Mouse (Mus musculus) T-cell, adult 2 months (primary cell): Measurements from ENCODE around the gene Ndufs8.

Source experiments
- DNase-seq: peaks from one replicate; pipeline ENCODE4 v3.0.0; 2022; ENCODE audit warnings: low spot score

The Ndufs8 gene

DNA sequence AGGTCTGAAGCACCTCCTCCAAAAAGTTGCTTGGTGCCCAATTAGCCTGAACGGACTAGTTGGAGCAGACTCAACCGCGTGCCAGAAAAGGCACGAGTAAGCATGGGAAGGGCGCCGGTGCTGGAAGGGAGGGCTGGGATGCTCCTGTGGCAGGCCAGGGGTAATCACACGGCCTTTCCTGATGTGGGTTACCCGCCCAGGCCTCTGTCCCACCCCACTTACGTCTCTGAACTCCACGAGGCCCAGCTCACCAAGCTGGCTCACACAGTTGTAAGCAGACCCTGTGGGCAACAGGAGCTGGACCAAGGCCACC is 8.3 kb downstream of the Ndufs8 start:
- no peak for DNase-seq

DNA sequence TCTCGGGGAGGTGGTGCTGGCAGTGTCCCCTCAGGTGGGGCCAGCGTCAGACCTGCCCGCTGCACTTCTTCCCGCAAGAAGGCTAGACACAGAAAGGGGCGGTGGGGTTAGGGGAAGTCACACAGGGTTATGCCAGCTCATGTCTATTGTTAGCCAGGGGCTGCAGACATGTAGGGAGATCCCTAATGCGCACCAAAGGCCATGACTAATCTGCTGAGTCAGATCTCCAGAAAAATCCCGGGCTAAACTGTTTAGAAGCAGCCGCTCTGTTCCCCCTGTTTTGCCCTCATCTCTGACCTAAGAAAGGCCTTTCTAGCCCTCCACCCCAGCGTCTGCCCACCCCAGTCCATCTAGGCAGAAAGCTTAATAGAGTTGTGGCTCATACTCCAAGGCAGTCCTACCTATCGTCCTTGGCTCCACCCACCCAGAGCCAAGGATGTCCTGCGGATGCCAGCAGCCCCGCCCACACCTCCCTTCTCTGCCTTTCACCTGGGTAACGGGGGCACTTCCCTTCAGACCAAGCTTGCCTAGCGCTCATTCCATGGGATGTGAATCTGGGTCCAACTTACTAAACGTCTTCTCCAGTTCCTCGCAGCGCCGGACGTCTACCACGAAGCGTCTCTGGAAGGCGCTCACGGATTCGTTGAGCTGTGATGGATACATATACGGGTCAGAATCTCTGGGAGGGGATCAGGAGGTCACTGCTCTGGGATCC is 8.8 kb downstream of the Ndufs8 start:
- no peak for DNase-seq

DNA sequence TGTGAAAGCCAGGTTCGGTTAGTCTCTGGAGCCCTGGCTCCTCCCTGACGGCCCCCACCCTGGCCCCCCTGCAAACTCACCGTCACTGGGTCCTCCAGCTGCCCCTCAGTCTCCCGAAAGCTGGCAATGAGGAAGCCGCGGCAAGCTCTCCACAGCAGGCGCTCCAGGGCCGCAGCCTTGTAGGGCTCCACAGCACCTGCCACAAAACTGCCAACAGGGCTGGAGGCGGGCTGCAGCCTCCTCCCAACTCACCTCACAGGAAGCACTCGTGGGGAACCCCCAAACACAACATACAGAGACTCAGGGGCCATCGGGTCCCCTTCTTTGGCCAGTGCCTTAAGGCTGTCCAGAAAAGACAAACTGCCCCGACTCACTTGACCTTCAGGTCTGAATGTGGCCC is 9.6 kb downstream of the Ndufs8 start:
- DNase-seq, result no peak

DNA sequence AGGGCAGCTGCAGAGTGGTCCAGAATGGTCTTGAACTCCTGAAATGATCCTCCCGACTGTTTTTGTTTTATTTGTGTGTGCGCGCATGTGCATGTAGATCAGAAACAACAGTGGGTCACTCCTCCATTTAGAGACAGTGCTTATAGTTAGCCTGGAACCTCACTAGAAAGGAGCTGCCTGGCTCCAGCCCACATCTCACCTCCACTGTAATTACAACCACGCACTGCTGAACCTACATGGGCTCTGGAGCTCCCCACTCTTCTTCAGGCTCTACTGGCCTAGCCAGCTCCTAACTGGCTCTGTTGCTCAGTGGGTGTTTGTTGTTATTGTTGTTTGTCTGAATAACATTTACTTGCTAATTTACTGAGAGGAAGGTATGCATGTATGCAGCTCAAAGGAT is 13.0 kb downstream of the Ndufs8 start:
- no peak for DNase-seq

DNA sequence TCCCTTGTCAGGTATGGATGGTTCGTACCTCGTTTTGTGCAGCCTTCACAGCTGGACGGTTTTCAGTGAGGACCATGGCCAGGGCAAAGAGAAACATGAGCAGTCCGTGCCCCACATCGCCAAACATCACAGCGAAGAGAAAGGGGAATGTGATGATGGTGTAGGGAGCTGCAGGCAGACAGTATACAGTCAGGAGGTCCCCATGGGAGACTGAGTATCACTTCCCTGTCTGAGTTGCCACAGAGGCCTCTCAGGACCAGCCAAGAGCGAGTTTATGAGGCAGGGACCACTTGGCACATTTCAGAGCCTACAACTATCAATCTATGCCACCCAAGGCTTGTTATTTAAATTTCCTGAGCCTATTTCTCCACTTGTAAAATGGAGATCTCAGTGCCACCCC is 13.6 kb downstream of the Ndufs8 start:
- no peak for DNase-seq

DNA sequence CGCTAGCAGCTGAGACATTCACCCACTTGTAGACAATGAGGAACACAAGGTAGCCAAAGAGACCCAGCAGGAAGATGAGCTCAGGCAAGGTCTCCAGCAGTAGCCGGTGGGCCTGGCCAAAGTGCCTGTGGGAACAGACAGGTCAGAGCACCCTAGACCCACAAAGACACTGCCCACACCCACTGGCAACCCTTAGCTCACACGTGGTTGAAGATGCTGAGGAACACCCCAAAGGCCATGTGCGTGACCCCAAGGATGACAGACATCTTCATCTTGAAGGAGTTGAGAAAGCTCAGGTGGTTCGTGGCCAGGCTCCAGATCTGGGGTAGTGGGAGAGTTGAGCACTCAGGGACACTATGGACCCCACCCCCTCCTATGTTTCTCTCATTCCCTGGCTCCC is 15.0 kb downstream of the Ndufs8 start:
- no peak for DNase-seq

DNA sequence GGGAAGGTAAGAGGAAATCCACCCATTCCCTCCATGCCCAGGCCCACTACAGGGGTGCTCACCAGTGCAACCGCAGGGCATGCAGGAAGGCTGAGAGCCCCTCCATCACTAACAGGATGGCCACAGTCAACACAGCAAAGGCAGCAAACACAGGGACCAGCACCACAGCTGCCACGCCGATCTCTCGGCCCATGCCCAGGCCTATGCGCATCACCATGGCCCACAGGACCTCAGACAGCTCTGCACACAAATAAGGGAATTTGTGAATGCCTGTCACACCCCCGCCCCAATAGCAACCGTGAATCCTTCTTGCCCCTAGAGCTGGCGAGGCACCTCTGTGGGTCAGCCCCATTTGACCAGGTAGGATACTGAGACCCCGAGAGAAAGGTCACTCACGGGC is 16.4 kb downstream of the Ndufs8 start:
- DNase-seq, result no peak

DNA sequence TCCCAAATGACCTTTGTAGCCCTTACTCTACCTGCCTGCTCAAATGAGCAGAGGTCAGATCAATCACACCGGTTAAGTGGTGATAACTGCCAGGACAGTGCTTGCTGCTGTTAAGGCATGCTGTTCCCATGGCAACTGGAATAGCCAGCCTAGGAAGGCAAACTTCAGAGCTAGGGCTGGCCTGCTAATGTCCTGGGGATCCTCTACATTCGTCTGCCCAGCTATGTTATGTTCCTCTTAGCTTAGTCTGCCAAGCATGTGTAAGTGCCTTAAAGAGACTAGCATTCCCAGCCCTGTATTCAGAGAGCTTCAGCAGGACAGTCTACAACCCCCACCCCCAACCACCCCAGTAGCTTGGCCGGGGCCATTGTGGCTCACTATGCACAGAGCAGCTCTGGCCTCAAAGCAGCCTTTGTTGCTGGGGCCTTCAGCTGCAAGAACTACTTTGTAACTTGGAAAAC is 17.4 kb downstream of the Ndufs8 start:
- DNase-seq, result no peak

DNA sequence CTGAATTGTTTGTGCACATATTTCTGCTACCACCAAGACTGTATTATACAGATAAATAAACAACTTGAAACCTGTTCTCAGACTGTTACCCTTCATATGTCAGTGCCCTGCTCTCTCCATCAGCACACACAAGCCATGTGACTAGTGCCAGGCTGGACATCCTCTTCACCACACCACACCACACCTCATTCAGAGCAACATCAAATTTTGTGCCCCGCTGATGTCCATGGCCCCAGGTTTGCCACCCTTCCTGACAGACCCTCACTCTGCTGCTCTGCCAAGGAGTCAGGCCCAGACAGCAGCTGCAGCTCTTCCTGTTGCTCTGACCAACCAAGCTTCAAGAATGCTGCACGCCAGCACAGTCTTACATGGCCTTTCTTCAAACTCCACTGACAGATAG is 18.3 kb downstream of the Ndufs8 start:
- DNase-seq, result no peak

DNA sequence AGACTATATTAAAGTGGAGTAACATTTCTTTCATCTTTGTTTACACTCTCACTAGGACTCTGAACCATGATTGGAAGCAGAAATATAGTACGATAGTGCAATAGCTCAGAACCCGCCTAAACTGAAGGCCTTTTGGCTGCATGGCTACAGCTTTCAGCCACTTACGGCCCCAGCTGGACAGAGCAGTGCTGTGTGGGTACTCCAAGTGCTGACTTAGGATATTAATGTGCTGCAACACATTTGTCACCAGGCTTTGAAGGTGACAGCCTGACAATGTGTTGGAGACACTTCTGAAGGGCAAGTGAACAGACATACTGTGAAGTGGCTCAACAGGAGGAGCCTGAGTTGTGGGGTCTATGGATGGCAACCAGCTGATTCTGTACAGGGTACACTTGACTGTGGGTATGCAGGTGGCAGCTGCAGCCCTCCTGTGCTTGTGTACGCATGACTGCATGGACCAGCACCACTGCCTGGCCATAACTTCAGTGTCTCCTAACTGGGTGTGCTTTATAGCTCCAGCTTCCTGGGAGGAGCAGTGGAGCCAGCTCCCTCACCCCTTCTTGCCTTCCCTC is 18.9 kb downstream of the Ndufs8 start:
- no peak for DNase-seq

DNA sequence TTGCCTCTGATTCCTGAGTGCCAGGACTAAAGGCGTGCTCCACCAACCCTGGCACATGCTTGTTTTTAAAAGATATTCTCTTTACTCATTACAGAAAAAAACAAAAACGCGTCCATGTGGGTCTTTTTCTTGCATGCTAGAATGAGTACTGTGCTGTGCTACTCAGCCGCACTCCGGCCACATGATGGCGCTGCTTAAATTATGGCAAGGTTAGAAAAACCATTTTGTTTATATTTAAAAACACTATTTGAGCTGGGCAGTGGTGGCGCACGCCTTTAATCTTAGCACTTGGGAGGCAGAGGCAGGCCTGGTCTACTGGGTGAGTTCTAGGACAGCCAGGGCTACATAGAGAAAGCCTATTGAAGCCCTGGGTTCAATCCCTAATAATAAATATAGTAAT is 22.4 kb downstream of the Ndufs8 start:
- DNase-seq, result no peak

DNA sequence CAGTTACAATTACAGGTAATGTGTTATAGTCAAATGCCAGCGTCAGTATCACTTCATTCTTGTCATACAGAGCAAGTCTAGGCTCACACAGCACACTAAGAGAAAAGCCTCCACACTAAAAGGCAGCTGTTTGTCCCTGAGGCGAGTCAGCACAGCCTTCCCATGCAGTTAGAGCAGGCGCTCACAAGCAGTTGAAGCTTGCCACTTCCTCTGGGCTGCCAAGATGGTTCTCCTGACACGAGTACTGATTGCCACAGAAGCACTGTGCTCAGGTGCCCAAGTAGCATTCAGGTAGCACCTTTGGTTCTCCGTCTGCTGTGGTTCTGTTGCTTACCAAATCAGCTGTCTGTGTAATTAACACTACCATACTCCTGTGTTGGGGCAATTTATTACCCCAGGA is 23.5 kb downstream of the Ndufs8 start:
- DNase-seq, result no peak

DNA sequence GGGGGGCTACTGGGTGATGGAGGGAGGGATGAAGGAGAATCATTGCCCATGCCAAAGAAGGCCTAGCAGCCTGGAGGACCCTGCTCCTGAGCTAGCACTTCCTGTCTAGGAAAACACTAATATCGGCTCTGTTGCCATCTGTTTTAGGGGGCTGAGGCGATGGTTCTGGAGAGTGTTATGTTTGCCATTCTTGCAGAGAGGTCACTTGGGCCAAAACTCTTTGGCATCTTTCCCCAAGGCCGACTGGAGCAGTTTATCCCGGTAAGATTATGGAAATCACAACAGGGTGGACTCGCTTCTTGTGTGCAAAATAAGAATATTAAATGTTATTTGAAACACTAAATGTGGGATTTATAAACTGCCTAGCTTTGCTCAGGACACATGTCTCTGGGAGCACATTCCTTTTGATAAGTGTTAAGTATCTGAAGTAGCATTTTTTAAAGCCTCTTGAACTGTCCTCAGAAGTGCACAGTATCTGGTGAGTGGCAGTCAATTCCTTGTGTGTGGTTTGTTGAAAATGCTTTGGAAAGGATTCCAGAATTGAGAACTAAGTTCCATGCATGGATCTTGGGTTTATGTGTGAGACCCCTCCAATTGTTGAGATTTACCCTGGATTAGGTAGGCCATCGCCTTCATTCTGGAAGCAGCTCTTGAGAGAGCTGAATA is 28.1 kb downstream of the Ndufs8 start:
- DNase-seq, result no peak

DNA sequence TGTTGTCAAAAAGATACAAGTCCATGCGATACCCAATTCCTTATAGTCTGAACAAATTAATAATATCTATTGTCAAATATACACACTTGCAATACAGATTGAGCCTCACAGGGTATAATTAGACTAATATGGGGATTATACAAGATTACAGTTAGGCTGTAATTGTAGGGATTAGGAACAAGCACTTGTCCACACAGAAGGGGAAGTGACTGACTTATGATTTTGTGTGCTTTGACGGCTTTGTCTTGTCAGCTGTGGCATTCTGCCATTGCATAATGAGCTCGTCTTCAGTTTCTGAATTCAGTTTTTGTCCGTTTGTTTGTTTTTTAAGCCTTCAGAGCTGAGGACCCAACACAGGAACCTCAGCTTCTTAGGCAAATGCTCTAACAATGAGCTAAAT is 30.4 kb downstream of the Ndufs8 start:
- DNase-seq, result no peak

DNA sequence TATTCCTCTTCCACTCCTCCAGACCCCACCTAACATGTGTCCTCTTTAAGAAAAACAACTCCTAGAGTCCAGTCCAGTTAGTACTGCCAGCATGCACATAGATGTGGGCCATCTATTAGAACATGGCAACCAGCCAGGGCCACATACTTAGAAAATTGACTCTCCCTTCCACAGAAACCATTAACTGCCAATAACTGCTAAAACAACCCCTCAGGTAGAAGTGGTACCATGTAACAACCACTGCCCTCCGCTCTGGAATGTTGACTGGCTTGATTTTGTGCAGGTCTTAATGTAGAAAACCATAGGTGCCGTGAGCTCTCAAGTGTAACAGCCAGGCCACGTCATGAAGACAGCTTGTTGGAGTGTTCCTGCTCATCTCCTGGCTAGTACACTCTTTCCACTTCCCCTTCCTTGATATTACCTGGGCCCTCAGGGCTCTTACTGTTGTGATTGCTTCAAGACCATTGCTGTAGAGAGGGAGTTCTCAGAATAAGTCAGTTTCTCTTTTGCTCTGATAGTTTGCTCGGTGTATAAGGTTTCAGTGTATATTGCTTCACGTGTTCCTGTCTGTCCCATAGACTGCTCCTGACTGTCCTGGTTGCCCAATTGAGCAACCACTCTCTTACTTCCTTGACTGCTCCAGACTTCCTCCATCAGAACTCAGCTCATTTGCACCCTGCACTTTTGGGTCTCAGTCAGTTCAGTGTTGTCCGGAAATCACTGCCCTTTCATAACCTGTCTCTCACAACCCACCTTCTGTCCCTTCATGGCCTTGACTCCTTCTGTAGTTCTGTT is 32.3 kb downstream of the Ndufs8 start:
- DNase-seq, result no peak

DNA sequence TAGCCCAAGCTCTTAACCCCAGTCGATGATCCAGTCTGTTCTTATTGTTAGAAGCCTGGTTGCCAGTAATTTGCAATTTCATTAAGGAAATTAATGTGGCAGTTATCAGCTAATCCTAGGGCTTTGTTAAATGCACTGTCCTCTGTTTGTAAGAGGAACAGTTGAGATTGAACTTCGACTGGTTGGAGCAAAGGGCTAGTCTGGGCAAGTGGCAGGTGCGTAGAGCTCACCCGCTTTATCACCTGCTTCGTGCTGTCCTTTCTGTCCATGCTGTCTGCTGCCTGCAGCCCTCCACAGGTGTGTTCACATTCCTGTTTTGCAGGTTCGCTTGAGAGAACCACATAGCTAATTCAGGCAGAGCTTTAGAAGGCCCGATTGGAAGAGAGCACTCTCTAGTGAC is 37.5 kb downstream of the Ndufs8 start:
- DNase-seq, result no peak

DNA sequence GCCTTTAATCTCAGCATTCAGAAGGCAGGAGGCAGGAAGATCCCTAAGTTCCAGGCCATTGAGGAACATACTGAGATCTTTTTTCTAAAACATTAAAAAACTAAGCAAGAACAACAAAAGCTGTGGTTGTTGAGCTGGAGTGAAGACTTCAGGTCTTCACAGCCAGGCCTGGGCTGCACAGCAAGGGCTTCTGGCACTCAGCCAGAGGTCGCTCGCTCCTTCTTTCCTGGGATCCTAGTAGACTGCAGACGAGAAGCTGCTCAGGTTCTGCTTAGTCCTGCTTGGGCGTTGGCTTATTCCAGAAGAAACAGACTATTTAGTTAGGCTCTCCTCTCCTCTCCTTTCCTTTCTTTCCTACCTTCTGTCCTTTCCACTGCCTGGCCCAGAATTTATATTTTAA is 40.2 kb downstream of the Ndufs8 start:
- DNase-seq, result no peak

DNA sequence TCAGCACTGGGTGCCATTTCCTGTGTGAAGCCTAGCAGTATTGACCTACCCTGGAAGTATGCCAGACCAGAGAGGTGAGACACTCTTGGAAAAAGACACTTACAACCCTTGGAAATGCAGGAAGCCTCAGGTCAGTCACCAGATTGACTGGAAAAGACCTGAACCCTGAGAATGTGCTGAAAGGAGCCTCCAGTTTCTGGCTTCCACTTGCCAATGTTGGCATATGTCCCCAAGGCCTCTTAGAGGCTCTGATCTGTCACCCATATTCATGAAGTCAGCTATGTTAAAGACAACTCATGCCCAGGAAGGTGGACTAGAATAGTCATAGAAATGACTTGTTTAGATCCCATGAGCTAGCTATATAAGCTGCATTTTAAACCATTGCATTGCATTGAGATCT is 41.1 kb downstream of the Ndufs8 start:
- no peak for DNase-seq

DNA sequence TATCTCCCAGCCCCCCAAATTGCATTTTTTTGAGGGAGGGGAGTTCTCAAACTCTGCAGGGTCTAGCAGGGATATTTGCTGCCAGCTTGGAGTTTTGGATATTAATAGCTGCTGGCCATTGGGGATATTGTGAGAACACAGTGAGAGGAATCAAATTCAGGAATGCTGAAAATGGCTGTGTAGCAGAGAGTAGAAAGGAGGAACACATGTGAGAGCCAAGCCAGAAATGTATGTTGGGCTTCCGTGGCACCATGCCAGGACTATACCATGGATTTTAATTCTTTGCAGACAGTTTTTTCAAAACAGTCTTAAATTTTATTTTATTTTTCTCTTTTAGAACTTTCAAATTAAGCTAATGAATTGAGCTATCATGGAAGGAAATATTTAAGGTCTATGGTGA is 44.3 kb downstream of the Ndufs8 start:
- DNase-seq, result no peak

DNA sequence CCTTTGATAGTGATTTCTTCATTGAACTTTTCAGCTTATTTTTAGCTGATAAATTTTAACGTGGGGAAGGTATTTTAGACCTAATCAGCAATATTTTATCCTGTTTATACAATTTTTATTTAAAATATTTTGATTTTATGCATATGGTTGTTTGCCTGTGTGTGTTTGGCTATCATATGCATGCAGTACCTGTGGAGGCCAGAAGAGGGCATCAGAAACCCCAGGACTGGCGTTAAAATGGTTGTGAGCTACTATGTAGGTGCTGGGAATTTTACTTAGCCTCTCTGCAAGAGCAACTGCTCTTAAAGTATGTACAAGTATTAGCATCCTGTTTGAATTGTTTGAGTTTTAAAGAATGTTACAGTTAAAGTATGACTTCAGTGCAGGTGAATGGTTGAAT is 47.6 kb downstream of the Ndufs8 start:
- DNase-seq, result no peak

DNA sequence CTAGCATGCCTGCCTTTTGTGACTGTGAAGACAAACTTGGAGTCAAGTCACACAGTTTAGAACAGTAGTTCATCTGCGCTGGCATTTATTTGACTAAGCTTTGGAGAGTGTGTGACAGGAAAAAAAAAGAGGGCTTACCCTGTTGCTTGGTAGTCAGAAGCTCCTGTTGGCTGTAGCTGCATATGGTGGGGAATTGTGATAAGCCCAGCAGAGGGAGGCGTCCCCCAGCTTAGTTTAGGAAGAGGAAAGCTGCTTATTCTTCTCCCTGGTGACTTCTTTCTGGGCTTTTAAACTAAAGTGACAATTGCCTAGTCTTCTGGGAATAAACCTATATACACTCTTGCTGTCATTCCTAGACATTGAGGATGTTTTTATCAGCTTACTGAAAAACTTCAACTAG is 49.9 kb downstream of the Ndufs8 start:
- DNase-seq, result no peak
